Mouse (Mus musculus): Measurements from ENCODE around the gene Cplx1. TPM values are rescaled to one million over a fixed set of nuclear protein-coding genes. Genes with fewer than 3 reads are reported as not detected.

Gene Cplx1
- total and polyA plus RNA-seq, 3 experiments, result not detected

DNA sequence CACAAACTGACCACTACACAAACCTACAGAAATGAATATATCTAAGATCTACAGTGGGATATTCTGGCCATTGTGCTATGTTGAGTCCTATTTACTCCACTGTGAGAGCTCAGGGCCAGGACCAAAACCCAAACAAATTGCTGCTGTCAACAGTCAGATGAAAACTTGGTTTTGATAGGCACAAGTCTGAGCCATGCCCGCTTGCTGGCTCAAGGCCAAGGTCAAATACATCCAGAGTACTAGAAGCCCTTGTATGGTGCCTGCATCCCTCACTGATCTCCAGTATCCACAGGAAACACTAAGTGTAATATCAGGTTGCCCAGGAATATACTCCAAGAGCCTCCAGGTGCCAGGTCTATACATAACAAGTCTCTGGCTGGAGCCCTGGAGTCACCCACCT is 21.2 kb upstream of the Cplx1 start:
- peaks cover 0 to 17% of the 10 kb centered on the region in 2 experiments; a peak in 3 of 4 replicates for H3K36me3 ChIP-seq (ENCODE audit: control insufficient read depth in 1 of 2, insufficient read depth in 2 of 2, low read length in 2 of 2)
- no peak for TF ChIP-seq TBP (IDR thresholded peaks at IDR 0.05; ENCODE audit: low read depth, low read length)
- no peak for TF ChIP-seq MYC (IDR thresholded peaks at IDR 0.05; ENCODE audit: low read depth, low read length)
- TF ChIP-seq UBTF (IDR thresholded peaks at IDR 0.05; ENCODE audit: borderline replicate concordance, insufficient read depth, low read depth, low read length), result no peak
- TF ChIP-seq ZMIZ1 (IDR thresholded peaks at IDR 0.05; ENCODE audit: low read depth, low read length), result no peak
- no peak for TF ChIP-seq POLR2AphosphoS5 (IDR thresholded peaks at IDR 0.05; ENCODE audit: borderline replicate concordance, low read depth, low read length)
- TF ChIP-seq MYB (IDR thresholded peaks at IDR 0.05; ENCODE audit: low read depth, low read length), result no peak
- no peak for TF ChIP-seq CTCF (IDR thresholded peaks at IDR 0.05 in 2 of 3, conservative IDR thresholded peaks at IDR 0.05 in 1 of 3; ENCODE audit: control insufficient read depth in 1 of 3, insufficient read depth in 1 of 3, low read depth in 2 of 3, low read length in 3 of 3, poor library complexity in 1 of 3, severe bottlenecking in 1 of 3)
- TF ChIP-seq TAL1 (IDR thresholded peaks at IDR 0.05; ENCODE audit: low read length), result no peak
- TF ChIP-seq HCFC1 (IDR thresholded peaks at IDR 0.05; ENCODE audit: low read depth, low read length), result no peak
- TF ChIP-seq ZNF384 (IDR thresholded peaks at IDR 0.05; ENCODE audit: low read depth, low read length), result no peak
- no peak for TF ChIP-seq NELFE (IDR thresholded peaks at IDR 0.05; ENCODE audit: low read depth, low read length)
- H3K9ac ChIP-seq (ENCODE audit: control insufficient read depth, low read depth, low read length, poor library complexity, severe bottlenecking), result no peak overlapping the region
- no peaks in the 10 kb centered on the region for H3K9me3 ChIP-seq (replicated peaks; ENCODE audit: insufficient read depth, low read length)
- no peaks in the 10 kb centered on the region for H3K4me1 ChIP-seq (ENCODE audit: control insufficient read depth in 1 of 2, insufficient read depth in 2 of 2, low read length in 2 of 2)
- DNase-seq (ENCODE audit: low read depth, low spot score), result no peak
- no peaks in the 10 kb centered on the region for H3K27me3 ChIP-seq (ENCODE audit: control insufficient read depth in 1 of 2, insufficient read depth in 2 of 2, low read length in 2 of 2)
- no peak overlapping the region for H3K4me3 ChIP-seq (ENCODE audit: control insufficient read depth in 1 of 2, insufficient read depth in 1 of 2, low read depth in 2 of 2, low read length in 2 of 2)
- H3K79me2 ChIP-seq (ENCODE audit: control insufficient read depth, insufficient read depth, low read length, poor library complexity), result no peaks in the 10 kb centered on the region
- H3K27ac ChIP-seq (ENCODE audit: control insufficient read depth, low read depth, low read length), result no peak overlapping the region

DNA sequence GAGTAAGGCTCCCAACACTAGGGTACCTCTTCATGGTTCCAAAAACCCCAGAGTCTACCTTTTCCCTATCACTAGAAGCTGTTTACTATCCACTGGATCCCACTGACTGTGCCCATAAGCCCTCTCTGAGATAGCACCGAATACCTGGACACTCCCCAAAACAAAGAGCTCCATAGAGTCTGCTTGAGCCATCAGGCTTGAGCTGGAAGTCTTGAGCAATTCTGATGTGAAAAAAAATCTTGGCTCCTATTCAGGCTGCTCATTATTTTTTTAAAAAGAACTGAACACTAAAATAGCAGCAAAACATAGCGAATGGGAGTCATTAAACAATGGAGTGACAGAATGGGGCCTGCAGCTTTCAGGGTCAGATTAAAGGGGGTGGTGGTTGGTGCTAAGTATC is 17.3 kb upstream of the Cplx1 start:
- Histone ChIP-seq H3K4me1 (ENCODE audit: control insufficient read depth in 1 of 2, insufficient read depth in 2 of 2, low read length in 2 of 2) (no peaks in the 10 kb centered on the region), H3K27ac (ENCODE audit: control insufficient read depth, low read depth, low read length) (no peak overlapping the region), H3K36me3 (ENCODE audit: control insufficient read depth in 1 of 2, insufficient read depth in 2 of 2, low read length in 2 of 2) (peaks cover 0 to 6% of the 10 kb centered on the region in 2 experiments; a peak in 2 of 4 replicates), H3K9me3 (replicated peaks; ENCODE audit: insufficient read depth, low read length) (no peaks in the 10 kb centered on the region), H3K79me2 (ENCODE audit: control insufficient read depth, insufficient read depth, low read length, poor library complexity) (no peaks in the 10 kb centered on the region), H3K27me3 (ENCODE audit: control insufficient read depth in 1 of 2, insufficient read depth in 2 of 2, low read length in 2 of 2) (no peaks in the 10 kb centered on the region), H3K9ac (ENCODE audit: control insufficient read depth, low read depth, low read length, poor library complexity, severe bottlenecking) (no peak overlapping the region), H3K4me3 (ENCODE audit: control insufficient read depth in 1 of 2, insufficient read depth in 1 of 2, low read depth in 2 of 2, low read length in 2 of 2) (no peak overlapping the region)
- TF ChIP-seq ZC3H11A (IDR thresholded peaks at IDR 0.05; ENCODE audit: low read depth, low read length) (no peak), RCOR1 (IDR thresholded peaks at IDR 0.05; ENCODE audit: low read depth, low read length) (no peak)
- DNase-seq (ENCODE audit: low read depth, low spot score), result no peak

DNA sequence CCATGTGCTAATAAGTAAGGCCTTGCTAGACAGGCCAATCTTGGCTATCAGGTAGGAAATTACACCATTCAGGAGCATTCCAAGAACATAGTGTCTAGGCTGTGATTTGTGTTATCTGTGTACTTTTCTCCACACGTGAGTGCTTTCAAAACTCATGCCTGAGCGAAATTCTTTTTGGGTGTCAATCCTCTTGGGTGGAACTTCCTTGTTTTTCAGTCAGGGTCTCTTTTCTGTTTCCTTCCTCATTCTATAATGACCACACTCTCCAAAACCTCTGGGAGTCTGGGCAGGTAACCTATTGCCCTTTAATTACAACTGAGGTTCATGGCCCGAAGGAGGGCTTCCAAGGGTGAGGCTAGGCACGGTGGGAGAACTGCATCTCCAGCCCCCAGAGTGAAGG is 16.7 kb upstream of the Cplx1 start:
- no peak overlapping the region for H3K27ac ChIP-seq (ENCODE audit: control insufficient read depth, low read depth, low read length)
- no peak overlapping the region for H3K4me3 ChIP-seq (ENCODE audit: control insufficient read depth in 1 of 2, insufficient read depth in 1 of 2, low read depth in 2 of 2, low read length in 2 of 2)
- H3K9ac ChIP-seq (ENCODE audit: control insufficient read depth, low read depth, low read length, poor library complexity, severe bottlenecking), result no peak overlapping the region
- peaks cover 0 to 4% of the 10 kb centered on the region in 2 experiments; a peak in 2 of 4 replicates for H3K36me3 ChIP-seq (ENCODE audit: control insufficient read depth in 1 of 2, insufficient read depth in 2 of 2, low read length in 2 of 2)
- no peaks in the 10 kb centered on the region for H3K79me2 ChIP-seq (ENCODE audit: control insufficient read depth, insufficient read depth, low read length, poor library complexity)
- DNase-seq (ENCODE audit: low read depth, low spot score), result no peak
- H3K27me3 ChIP-seq (ENCODE audit: control insufficient read depth in 1 of 2, insufficient read depth in 2 of 2, low read length in 2 of 2), result no peaks in the 10 kb centered on the region
- H3K4me1 ChIP-seq (ENCODE audit: control insufficient read depth in 1 of 2, insufficient read depth in 2 of 2, low read length in 2 of 2), result no peaks in the 10 kb centered on the region
- TF ChIP-seq RAD21 (IDR thresholded peaks at IDR 0.05; ENCODE audit: low read depth, low read length) (no peak), HCFC1 (IDR thresholded peaks at IDR 0.05; ENCODE audit: low read depth, low read length) (no peak), ZNF384 (IDR thresholded peaks at IDR 0.05; ENCODE audit: low read depth, low read length) (no peak), USF1 (IDR thresholded peaks at IDR 0.05; ENCODE audit: low read depth, low read length) (no peak), E2F4 (IDR thresholded peaks at IDR 0.05; ENCODE audit: borderline replicate concordance, low read depth, low read length) (no peak), NRF1 (IDR thresholded peaks at IDR 0.05; ENCODE audit: insufficient read depth, low read depth, low read length, poor library complexity, severe bottlenecking) (no peak), MYB (IDR thresholded peaks at IDR 0.05; ENCODE audit: low read depth, low read length) (no peak), EP300 (IDR thresholded peaks at IDR 0.05; ENCODE audit: low read depth in 1 of 2, low read length in 2 of 2) (no peak), KAT2A (conservative IDR thresholded peaks at IDR 0.05; ENCODE audit: low read depth, low read length) (no peak), POLR2AphosphoS2 (IDR thresholded peaks at IDR 0.05; ENCODE audit: low read length) (no peak), ELF1 (IDR thresholded peaks at IDR 0.05; ENCODE audit: low read depth, low read length) (no peak), ZC3H11A (IDR thresholded peaks at IDR 0.05; ENCODE audit: low read depth, low read length) (no peak), GATA1 (IDR thresholded peaks at IDR 0.05; ENCODE audit: low read depth, low read length) (no peak), MYC (IDR thresholded peaks at IDR 0.05; ENCODE audit: low read depth, low read length) (no peak), CHD2 (IDR thresholded peaks at IDR 0.05; ENCODE audit: low read length) (no peak), ZKSCAN1 (IDR thresholded peaks at IDR 0.05; ENCODE audit: low read depth, low read length) (no peak), JUND (IDR thresholded peaks at IDR 0.05; ENCODE audit: low read depth, low read length) (no peak), NELFE (IDR thresholded peaks at IDR 0.05; ENCODE audit: low read depth, low read length) (no peak), UBTF (IDR thresholded peaks at IDR 0.05; ENCODE audit: borderline replicate concordance, insufficient read depth, low read depth, low read length) (no peak)
- no peaks in the 10 kb centered on the region for H3K9me3 ChIP-seq (replicated peaks; ENCODE audit: insufficient read depth, low read length)

Data from MEL (cell line).